Mouse (Mus musculus): Measurements from ENCODE around the gene Fstl1.

Gene Fstl1

GRCm38 (mm10) chr16:37817986-37818385 is 41.3 kb downstream of the Fstl1 start:
- no peak for DNase-seq (ENCODE audit: low read depth, low spot score)

GRCm38 (mm10) chr16:37823949-37824348 is 47.3 kb downstream of the Fstl1 start:
- DNase-seq (ENCODE audit: low read depth, low spot score): no peak

- no peak for DNase-seq (ENCODE audit: low read depth, low spot score)
Observed at GRCm38 (mm10) chr16:37824778-37825505, 48.3 kb downstream of the Fstl1 start.

- DNase-seq (ENCODE audit: low read depth, low spot score): no peak
Observed at GRCm38 (mm10) chr16:37826286-37826685, 49.6 kb downstream of the Fstl1 start.

GRCm38 (mm10) chr16:37831041-37831440 is 54.4 kb downstream of the Fstl1 start:
- no peak for DNase-seq (ENCODE audit: low read depth, low spot score)

GRCm38 (mm10) chr16:37837571-37837970 is 60.9 kb downstream of the Fstl1 start:
- DNase-seq (ENCODE audit: low read depth, low spot score): no peak

DNA sequence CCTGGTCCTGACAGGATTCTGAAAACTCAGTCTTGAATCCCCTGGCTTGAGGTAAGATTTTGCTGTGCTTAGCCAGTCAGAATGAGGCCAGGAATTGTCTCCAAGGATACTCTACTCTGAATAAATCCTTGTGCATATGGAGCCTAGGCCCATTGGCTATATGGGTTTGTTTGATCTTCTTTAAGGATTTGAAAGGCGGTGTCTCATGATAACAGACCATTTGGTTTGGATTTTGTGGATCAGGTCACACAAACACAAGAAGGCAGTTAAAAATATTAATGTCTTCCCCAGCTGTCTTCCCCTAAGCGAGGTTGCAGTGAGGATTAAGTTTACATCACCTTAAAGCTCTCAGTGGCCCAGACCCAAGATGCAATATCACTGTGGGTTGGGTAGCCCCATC is 65.8 kb downstream of the Fstl1 start:
- no peak for DNase-seq (ENCODE audit: low read depth, low spot score)

- DNase-seq (ENCODE audit: low read depth, low spot score): no peak
Observed at GRCm38 (mm10) chr16:37843740-37844139, 67.1 kb downstream of the Fstl1 start.

DNA sequence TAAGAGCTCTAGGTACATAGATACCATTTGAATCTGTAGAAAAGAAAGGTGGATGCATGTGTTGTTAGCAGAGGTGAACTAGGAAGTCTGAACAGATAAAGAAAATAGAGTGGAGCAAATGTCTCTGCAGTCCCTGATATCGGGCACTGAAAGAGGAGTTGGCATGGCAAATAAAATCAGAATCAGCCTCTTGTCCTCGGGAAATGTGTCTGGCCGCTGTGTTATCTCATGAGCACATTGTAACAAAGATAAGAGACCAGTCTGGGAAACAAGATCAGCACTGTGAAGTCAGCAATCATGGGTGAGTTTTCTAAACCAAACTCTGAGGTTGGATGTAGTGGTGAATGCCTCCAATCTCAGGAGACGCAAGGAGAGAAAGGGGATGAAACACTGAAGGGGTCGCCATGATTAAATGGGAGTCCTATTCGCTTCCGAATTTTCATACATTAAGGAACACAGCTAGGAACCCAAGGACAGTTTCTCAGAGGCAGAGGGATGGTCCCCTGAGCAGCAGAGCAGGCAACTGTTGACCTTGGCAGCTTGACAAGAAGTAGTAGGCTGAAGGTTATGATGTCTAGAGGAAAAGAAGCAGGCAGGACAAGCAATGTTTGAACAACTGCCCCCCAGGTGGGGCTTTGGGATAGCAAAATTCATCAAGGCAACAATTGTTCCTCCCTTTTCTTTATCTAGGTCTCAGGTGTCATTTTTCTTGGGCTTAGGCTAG is 68.7 kb downstream of the Fstl1 start:
- no peak for DNase-seq (ENCODE audit: low read depth, low spot score)

DNA sequence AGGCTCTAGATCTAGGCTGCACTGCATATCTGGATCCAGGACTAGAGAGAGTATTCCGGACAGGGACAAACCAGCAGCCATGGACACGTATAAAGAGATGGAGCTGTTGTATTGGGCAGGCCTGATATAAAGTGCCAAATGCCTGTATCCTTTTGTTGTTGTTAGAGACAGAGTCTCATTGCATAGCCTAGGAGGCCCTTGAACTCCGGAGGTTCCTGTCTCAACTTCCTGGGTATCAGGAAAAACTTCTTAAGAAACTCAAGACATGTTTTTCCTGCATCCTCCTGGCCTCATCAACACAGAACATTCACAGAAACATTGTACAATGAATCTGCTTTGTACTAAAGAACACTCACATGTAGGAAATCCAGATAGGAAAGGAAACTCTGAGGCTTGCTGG is 70.4 kb downstream of the Fstl1 start:
- DNase-seq (ENCODE audit: low read depth, low spot score): no peak

DNA sequence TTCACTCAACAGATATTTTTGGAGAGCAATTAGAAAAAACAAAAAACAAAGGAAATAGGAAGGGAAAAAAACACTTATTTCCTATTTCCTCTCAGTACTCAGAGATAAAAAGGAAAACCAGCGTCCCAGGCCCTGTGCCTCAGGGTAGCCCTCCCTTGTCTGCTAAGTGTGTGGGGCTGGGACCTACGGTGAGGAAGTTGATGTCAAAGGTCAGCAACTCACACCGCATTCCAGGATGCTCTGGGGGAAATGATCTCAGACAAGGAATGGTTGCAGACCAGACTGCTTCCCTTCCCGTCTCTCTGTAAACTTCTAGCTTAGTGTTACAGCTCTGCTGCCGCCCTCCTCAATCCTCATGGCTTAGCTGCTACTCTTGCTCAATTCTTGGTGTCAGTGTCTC is 74.7 kb downstream of the Fstl1 start:
- peak; percentile 32 for DNase-seq (ENCODE audit: low read depth, low spot score)

DNA sequence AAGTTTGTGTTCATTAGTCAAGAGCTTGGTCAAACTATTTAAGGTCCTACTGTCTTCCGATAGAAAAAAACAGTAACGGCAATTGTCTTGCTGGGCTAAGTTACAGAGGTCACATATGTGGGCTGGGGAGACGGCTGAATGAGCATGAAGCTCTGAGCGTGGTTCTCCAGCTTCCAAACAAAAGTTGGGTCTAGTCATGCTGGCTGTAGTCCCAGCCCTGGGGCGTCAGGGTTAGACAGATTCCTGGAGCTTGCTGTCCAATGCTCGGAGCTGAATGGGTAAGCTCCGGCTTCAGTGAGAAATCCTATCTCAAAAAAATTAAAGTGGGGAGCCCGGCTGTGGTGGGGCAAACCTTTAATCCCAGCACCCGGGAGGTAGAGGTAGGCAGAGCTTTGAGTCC is 76.6 kb downstream of the Fstl1 start:
- no peak for DNase-seq (ENCODE audit: low read depth, low spot score)

GRCm38 (mm10) chr16:37854054-37854453 is 77.4 kb downstream of the Fstl1 start:
- DNase-seq (ENCODE audit: low read depth, low spot score): no peak

DNA sequence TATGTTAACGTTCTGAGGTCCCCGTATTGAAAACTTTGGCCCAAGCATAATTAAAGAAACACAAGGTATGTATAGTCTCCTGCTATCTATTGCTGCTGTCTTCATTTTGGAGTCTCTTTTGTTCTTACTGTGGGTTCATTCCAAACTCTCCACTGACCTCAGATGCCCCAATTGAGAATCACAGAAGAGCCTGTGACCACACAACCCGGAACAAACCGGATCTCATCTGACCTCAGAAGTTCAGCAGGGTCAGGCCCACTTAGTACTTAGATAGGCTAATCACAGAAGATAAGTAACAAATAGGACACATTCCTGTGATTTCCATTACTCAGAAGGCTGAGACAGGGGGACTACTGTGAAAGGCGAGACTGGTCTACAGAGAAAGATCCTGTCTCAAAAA is 77.9 kb downstream of the Fstl1 start:
- no peak for DNase-seq (ENCODE audit: low read depth, low spot score)

DNA sequence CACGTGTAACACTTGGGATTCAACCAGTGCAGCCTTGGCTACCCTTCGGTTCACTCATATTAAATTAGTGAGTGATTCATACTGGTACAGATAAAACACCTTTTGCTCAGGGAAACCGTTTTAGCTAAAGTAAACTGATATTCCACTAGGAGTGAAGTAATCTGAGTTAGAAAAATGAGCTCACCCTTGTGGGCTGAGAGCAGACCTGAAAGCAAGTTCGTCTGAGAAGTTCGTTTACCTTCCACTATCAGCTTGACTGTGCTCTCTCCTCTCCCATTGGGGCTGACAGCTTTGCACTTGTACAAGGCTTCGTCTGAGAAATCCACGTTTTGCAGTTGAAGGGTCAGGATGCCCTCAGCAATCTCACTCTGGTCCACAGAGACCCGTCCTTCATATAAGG is 78.9 kb downstream of the Fstl1 start:
- no peak for DNase-seq (ENCODE audit: low read depth, low spot score)

- DNase-seq (ENCODE audit: low read depth, low spot score): no peak
Observed at GRCm38 (mm10) chr16:37856327-37856726, 79.7 kb downstream of the Fstl1 start.

DNA sequence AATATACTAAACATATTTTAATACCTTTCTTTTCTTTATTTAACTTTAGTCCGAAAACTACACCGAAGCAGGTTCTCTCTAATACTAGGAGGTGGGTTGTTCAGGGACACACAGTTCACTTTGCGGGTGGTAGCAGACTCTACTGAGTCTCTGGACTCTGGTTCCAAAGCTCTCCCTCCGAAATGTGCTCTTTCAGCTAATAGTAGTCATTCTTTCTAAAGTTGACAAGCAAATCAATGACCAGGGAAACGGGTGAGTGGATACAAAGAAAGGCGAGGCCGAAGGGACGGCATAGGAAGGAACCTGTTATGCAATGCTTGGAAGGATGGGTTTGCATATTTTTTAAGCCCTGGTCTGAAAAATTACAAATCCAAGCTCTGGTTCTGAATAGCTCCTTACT is 80.8 kb downstream of the Fstl1 start:
- DNase-seq (ENCODE audit: low read depth, low spot score): no peak

- no peak for DNase-seq (ENCODE audit: low read depth, low spot score)
Observed at GRCm38 (mm10) chr16:37860213-37860612, 83.5 kb downstream of the Fstl1 start.

GRCm38 (mm10) chr16:37861029-37861428 is 84.4 kb downstream of the Fstl1 start, which contains the start of gene Gm36028:
Gm36028 (minus strand) TSS chr16:37861146.
- no peak for DNase-seq (ENCODE audit: low read depth, low spot score)

GRCm38 (mm10) chr16:37863876-37864275 is 87.2 kb downstream of the Fstl1 start:
- no peak for DNase-seq (ENCODE audit: low read depth, low spot score)

DNA sequence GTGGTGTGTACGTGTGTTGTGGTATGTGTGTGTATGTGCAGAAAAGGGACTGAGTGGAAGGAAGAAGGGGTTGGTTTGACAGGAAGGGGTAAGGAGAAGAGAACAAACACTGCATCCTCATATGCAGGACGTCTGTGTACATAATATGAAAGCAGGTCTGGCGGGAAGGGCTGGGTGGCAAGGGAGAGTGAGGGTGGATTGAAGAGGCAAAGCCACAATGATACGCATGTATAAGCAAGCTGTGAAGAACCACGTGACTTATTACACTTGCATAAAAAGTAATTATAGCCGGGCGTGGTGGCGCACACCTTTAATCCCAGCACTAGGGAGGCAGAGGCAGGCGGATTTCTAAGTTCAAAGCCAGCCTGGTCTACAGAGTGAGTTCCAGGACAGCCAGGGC is 89.2 kb downstream of the Fstl1 start:
- no peak for DNase-seq (ENCODE audit: low read depth, low spot score)

GRCm38 (mm10) chr16:37867791-37868505 is 91.3 kb downstream of the Fstl1 start, which contains the start of gene Lrrc58:
Lrrc58 (plus strand) TSS chr16:37868389.
- peak; percentile 79 for DNase-seq (ENCODE audit: low read depth, low spot score)

Data from embryo, embryonic 11.5 days (tissue).